Mouse (Mus musculus) hindbrain, embryonic 13.5 days (tissue): Measurements from ENCODE around the gene Naaa. TPM values are rescaled to one million over a fixed set of nuclear protein-coding genes. Genes with fewer than 3 reads are reported as not detected.
A peak's percentile ranks its signal among the peaks of the same experiment; 100 is the strongest.

Experiments
- ATAC-seq: fragments of 200-750 bp; cut with Nextera tagmentation; 2 replicates; pipeline ENCODE4 v1.8.0; 2017; ENCODE audit warnings: moderate TSS enrichment; ENCODE audit not compliant: low FRiP score
- H3K27ac ChIP-seq: fragments of 300-500 bp; sonication (generic); 2 replicates; pipeline ENCODE4 v1.5.1; 2015; ENCODE audit warnings: inconsistent platforms, mild to moderate bottlenecking, moderate library complexity
- H3K27me3 ChIP-seq: fragments of 300-500 bp; sonication (generic); 2 replicates; pipeline ENCODE4 v1.6.1; 2015; ENCODE audit warnings: mild to moderate bottlenecking, inconsistent platforms
- H3K36me3 ChIP-seq: fragments of 300-500 bp; sonication (generic); 2 replicates; pipeline ENCODE4 v1.6.1; 2015; ENCODE audit warnings: mild to moderate bottlenecking, inconsistent platforms
- H3K4me1 ChIP-seq: fragments of 300-500 bp; sonication (generic); replicated peaks from 2 replicates; pipeline ENCODE4 v1.6.1; 2015; ENCODE audit warnings: inconsistent platforms
- H3K4me2 ChIP-seq: fragments of 300-500 bp; sonication (generic); 2 replicates; pipeline ENCODE4 v1.6.1; 2015; ENCODE audit warnings: inconsistent platforms, mild to moderate bottlenecking, moderate library complexity
- H3K4me3 ChIP-seq: fragments of 300-500 bp; sonication (generic); 2 replicates; pipeline ENCODE4 v1.5.1; 2015; ENCODE audit warnings: mild to moderate bottlenecking, inconsistent platforms
- H3K9ac ChIP-seq: fragments of 300-500 bp; sonication (generic); 2 replicates; pipeline ENCODE4 v1.6.1; 2015; ENCODE audit warnings: mild to moderate bottlenecking, inconsistent platforms
- H3K9me3 ChIP-seq: fragments of 300-500 bp; sonication (generic); 2 replicates; pipeline ENCODE4 v1.6.1; 2016; ENCODE audit warnings: inconsistent platforms
- WGBS: fragments of 180-500 bp; shearing (Covaris S2); methylation state at CpG from one replicate; pipeline ENCODE4 v1.1.7; 2015; 5-methylcytosine and 5-hydroxymethylcytosine counted together
- polyA plus RNA-seq: library from polyadenylated mRNA; unstranded; fragments of >200 nt; fragmentation: Nextera tagmentation; extraction: Ambion mirVana; gene quantifications from 2 replicates; pipeline ENCODE4 v1.2.1, GENCODE M21; 2015

The Naaa gene
- polyA plus RNA-seq, 1 experiment from 2014 or later = 19.2 TPM

DNA sequence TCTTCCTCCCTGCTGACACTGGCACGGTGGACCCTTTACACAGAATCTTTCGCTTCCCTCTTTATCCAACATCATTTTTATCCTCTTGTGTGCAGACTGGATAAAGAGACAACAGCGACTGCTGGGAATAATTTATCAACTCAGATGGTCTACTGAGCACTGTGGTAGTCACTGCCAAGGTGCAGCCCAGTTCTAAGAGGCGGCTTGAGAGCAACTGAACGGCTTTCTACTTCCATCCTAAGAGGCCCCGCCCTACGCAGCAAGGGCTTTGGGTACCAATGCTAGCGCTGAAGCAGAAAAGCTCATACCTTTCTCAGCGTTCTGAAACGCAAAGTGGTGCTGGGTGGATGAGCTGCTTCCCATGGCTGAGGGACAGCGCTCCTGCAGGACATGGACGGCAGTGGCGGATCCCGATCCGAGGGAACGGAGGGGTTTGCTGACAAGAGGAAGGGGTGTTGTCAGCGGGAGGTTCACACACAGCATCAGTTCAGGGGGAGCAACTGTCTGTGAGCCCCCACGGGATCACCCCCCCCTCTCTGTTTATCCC lies 25.1 kb downstream of the Naaa start:
- no peak overlapping the region for H3K27ac ChIP-seq
- peak; percentile 67 for ATAC-seq
- WGBS = 19% methylated on average over 18 of the region's 18 CpGs
- peak overlapping the region; percentile 31; the same call in 1 of the 2 replicates for H3K9ac ChIP-seq
- peak overlapping the region; percentile 20; the same call in 1 of the 2 replicates for H3K4me3 ChIP-seq
- no peaks in the 10 kb centered on the region for H3K9me3 ChIP-seq
- no peaks in the 10 kb centered on the region for H3K36me3 ChIP-seq
- peaks cover 12% of the 10 kb centered on the region for H3K4me1 ChIP-seq
- H3K27me3 ChIP-seq = no peaks in the 10 kb centered on the region
- peak overlapping the region; percentile 46 for H3K4me2 ChIP-seq

DNA sequence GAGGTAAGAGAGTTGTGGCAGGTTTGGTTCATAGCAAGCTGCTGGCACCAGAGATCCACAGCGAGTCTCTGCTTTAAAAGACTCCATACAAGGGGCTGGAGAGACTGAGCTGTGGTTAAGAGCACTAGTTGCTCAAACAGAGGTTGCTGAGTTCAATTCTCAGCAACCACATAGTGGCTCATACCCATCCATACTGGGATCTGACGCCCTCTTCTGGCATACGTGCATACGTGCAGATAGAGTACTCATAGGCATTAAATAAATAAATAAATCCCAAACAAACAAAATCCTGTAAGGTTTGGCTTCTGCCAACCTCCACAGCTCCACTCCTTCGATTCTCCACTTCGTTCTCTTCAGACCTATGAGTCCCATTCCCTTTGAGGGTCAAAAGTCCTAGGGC lies 25.9 kb downstream of the Naaa start:
- H3K27ac ChIP-seq = no peak overlapping the region
- no peaks in the 10 kb centered on the region for H3K9me3 ChIP-seq
- no peak overlapping the region for H3K4me2 ChIP-seq
- WGBS = 94% methylated on average over 6 of the region's 6 CpGs
- peaks cover 12% of the 10 kb centered on the region for H3K4me1 ChIP-seq
- H3K27me3 ChIP-seq = no peaks in the 10 kb centered on the region
- ATAC-seq = no peak
- H3K4me3 ChIP-seq = no peak overlapping the region
- no peak overlapping the region for H3K9ac ChIP-seq
- no peaks in the 10 kb centered on the region for H3K36me3 ChIP-seq

GRCm38 (mm10) chr5:92248614-92249013 lies 29.4 kb downstream of the Naaa start:
- Histone ChIP-seq H3K9ac (no peak overlapping the region), H3K4me1 (peaks cover 6% of the 10 kb centered on the region), H3K27me3 (no peaks in the 10 kb centered on the region), H3K27ac (no peak overlapping the region), H3K4me3 (no peak overlapping the region), H3K4me2 (no peak overlapping the region), H3K9me3 (no peaks in the 10 kb centered on the region), H3K36me3 (no peaks in the 10 kb centered on the region)
- no peak for ATAC-seq
- 88% methylated on average over 11 of the region's 11 CpGs for WGBS

GRCm38 (mm10) chr5:92245483-92245882 lies 32.5 kb downstream of the Naaa start:
- H3K27me3 ChIP-seq = no peaks in the 10 kb centered on the region
- H3K4me3 ChIP-seq = no peak overlapping the region
- no peak overlapping the region for H3K27ac ChIP-seq
- H3K4me2 ChIP-seq = no peak overlapping the region
- 91% methylated on average over 9 of the region's 9 CpGs for WGBS
- H3K4me1 ChIP-seq = no peaks in the 10 kb centered on the region
- H3K9ac ChIP-seq = no peak overlapping the region
- H3K36me3 ChIP-seq = no peaks in the 10 kb centered on the region
- H3K9me3 ChIP-seq = no peaks in the 10 kb centered on the region
- ATAC-seq = no peak

DNA sequence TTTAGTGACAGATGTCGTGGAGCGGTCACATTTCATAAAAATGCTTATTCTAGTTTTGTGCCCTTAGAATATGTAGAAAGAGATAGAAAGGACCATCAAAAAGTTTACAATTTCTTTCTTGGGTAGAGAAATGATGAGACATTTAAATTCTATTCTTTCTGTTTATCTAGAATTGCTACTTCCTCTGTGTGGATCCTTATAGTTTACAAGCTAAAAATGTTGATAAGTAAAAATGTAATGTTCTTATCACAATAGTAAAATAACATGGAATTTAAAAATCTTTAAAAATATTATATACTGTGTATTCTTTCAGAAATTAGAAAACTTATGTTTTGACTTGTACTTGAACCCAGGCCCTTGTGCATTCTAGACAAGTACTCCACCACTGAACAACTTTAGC lies 33.1 kb downstream of the Naaa start:
- no peaks in the 10 kb centered on the region for H3K27me3 ChIP-seq
- 92% methylated on average over 2 of the region's 2 CpGs for WGBS
- no peak overlapping the region for H3K27ac ChIP-seq
- no peaks in the 10 kb centered on the region for H3K4me1 ChIP-seq
- H3K4me2 ChIP-seq = no peak overlapping the region
- no peak overlapping the region for H3K4me3 ChIP-seq
- H3K36me3 ChIP-seq = no peaks in the 10 kb centered on the region
- ATAC-seq = no peak
- H3K9ac ChIP-seq = no peak overlapping the region
- H3K9me3 ChIP-seq = no peaks in the 10 kb centered on the region

GRCm38 (mm10) chr5:92240769-92241168 lies 37.2 kb downstream of the Naaa start:
- Histone ChIP-seq H3K4me3 (no peak overlapping the region), H3K9ac (no peak overlapping the region), H3K9me3 (no peaks in the 10 kb centered on the region), H3K4me2 (no peak overlapping the region), H3K4me1 (no peaks in the 10 kb centered on the region), H3K36me3 (no peaks in the 10 kb centered on the region), H3K27me3 (peaks cover 2% of the 10 kb centered on the region; the same call in 1 of the 2 replicates), H3K27ac (no peak overlapping the region)
- 91% methylated on average over 12 of the region's 12 CpGs for WGBS
- ATAC-seq = no peak

DNA sequence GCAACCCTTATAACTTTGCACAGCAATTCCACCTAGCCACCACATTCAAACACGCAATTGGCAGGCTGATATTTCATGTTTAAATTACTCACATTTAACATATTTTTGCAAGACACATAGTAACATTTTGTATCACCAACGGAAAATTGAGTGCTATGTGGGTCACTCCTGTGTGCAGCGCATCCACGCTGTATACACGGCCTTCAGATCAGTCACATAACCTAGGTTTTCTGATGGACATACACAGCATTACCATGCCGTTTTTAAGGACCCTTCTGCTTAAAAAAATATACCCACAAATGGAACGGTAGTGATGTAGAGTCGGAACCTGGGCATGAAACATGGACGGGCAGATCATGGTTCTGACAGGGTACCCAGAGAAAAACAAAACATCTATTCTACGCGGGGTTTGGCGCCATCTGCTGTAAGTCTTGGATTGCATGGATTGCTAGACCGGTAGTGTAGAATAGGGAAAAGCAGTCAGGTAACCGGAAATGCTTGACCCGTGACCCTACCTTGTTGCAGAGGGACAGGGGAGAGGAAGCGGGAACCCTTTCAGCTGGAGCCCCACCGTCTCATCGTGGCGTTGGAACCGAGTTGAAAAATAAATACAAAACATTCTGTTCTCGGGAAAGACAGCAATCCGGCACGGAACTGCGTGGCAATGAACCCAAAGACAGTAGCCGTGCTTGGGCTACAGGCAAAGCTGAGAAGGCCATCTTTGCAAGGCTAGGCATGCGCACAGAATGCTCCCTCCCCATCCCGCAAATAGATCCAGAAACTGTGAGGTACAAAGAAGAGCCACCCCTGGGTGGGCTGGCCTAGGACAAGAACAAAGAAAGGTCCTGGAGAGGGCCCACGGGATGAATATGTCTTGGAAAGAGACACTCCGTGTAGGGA lies 38.4 kb downstream of the Naaa start:
- Histone ChIP-seq H3K9ac (no peak overlapping the region), H3K27me3 (peaks cover 2% of the 10 kb centered on the region; the same call in 1 of the 2 replicates), H3K36me3 (no peaks in the 10 kb centered on the region), H3K4me2 (peak overlapping the region; percentile 27; the same call in 1 of the 2 replicates), H3K27ac (no peak overlapping the region), H3K9me3 (no peaks in the 10 kb centered on the region), H3K4me1 (no peaks in the 10 kb centered on the region), H3K4me3 (no peak overlapping the region)
- 43% methylated on average over 29 of the region's 29 CpGs for WGBS
- peak; percentile 89 for ATAC-seq

- ATAC-seq = no peak
- WGBS = 61% methylated on average over 5 of the region's 5 CpGs
Measured at GRCm38 (mm10) chr5:92234939-92235557, 42.9 kb downstream of the Naaa start.

DNA sequence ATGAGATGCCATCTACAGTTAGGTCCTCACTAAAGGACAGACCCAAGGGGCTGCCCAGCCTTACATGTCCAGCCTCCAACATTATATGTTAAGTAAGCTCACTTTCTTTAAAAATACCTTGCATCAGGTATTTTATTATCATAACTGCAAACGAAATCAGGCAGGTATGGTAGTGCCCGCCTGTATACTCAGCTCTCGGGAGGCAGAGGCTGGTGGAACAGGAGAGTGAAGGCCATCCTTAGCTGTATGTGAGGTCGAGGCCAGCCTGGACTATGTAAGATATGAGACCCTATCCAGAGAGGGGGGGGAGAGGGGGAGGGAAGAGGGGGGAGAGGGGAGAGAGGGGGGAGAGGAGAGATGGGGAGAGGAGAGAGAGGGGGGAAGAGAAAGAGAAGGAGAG lies 44.6 kb downstream of the Naaa start:
- H3K27ac ChIP-seq = no peak overlapping the region
- ATAC-seq = no peak
- 90% methylated on average over 4 of the region's 4 CpGs for WGBS
- no peaks in the 10 kb centered on the region for H3K9me3 ChIP-seq
- H3K4me1 ChIP-seq = no peaks in the 10 kb centered on the region
- H3K27me3 ChIP-seq = no peaks in the 10 kb centered on the region
- H3K36me3 ChIP-seq = no peaks in the 10 kb centered on the region
- no peak overlapping the region for H3K4me3 ChIP-seq
- H3K9ac ChIP-seq = no peak overlapping the region
- no peak overlapping the region for H3K4me2 ChIP-seq

More at GRCm38 (mm10) chr5:92234939-92235557, 42.9 kb downstream of the Naaa start:
- Histone ChIP-seq H3K27me3 (peaks cover 2% of the 10 kb centered on the region; the same call in 1 of the 2 replicates), H3K27ac (no peak overlapping the region), H3K9ac (no peak overlapping the region), H3K4me1 (no peaks in the 10 kb centered on the region), H3K4me3 (no peak overlapping the region), H3K4me2 (no peak overlapping the region), H3K9me3 (no peaks in the 10 kb centered on the region), H3K36me3 (no peaks in the 10 kb centered on the region)

DNA sequence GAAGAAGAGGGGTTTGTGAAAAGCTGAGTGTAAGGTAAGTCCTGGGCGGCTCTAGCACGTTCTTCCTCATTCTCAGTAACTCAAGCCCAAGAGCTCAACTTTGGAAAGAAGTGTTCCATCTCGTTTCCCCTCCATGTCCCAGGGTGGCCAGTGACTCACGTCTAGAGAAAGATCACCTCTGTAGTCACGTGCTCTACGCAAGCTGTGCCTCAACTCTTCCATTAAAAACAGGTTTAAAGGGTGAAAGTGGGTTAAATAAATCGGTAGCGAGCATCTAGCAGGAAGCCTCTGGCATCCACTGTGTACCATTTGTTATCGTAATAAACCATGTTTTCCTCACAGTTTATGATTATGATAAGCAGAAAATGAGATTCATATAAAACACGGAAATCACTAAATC lies 46.1 kb downstream of the Naaa start:
- Histone ChIP-seq H3K4me1 (no peaks in the 10 kb centered on the region), H3K4me3 (no peak overlapping the region), H3K9me3 (no peaks in the 10 kb centered on the region), H3K27me3 (no peaks in the 10 kb centered on the region), H3K4me2 (no peak overlapping the region), H3K36me3 (no peaks in the 10 kb centered on the region), H3K27ac (no peak overlapping the region), H3K9ac (no peak overlapping the region)
- ATAC-seq = no peak
- WGBS = 85% methylated on average over 10 of the region's 10 CpGs

DNA sequence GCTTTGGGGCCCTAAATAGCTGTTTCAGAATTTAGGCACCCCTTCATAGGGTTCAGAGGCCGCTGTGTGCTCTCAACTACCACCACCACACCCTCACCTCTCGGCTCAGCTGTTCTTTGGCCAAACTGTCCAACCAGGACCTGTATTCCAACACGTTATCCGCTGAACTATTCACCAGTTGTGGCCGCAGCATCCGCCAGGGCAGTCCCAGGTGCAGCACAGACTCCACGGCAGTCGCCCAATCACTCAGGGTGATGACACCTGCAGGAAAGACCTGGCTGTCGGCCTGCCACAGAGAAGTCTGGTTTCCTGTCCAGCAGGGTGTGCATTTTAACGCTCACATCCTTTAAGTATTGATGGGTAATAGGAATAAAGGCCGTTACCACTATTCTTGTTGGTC lies 47.7 kb downstream of the Naaa start:
- WGBS = 84% methylated on average over 11 of the region's 11 CpGs
- H3K36me3 ChIP-seq = no peaks in the 10 kb centered on the region
- no peak for ATAC-seq
- no peak overlapping the region for H3K4me3 ChIP-seq
- no peaks in the 10 kb centered on the region for H3K4me1 ChIP-seq
- no peak overlapping the region for H3K4me2 ChIP-seq
- no peaks in the 10 kb centered on the region for H3K27me3 ChIP-seq
- H3K27ac ChIP-seq = no peak overlapping the region
- no peak overlapping the region for H3K9ac ChIP-seq
- no peaks in the 10 kb centered on the region for H3K9me3 ChIP-seq

GRCm38 (mm10) chr5:92229514-92229913 lies 48.5 kb downstream of the Naaa start:
- Histone ChIP-seq H3K27ac (no peak overlapping the region), H3K9me3 (no peaks in the 10 kb centered on the region), H3K4me2 (no peak overlapping the region), H3K4me3 (no peak overlapping the region), H3K27me3 (no peaks in the 10 kb centered on the region), H3K36me3 (no peaks in the 10 kb centered on the region), H3K4me1 (no peaks in the 10 kb centered on the region), H3K9ac (no peak overlapping the region)
- 95% methylated on average over 3 of the region's 3 CpGs for WGBS
- no peak for ATAC-seq
